Mouse (Mus musculus): ENCODE data around the gene Zfp988.
"Not testable (repeated sequence)": the region's sequence is repeated elsewhere in the genome, so short reads cannot be mapped to it uniquely, and the experiment has no call there.

GRCm38 (mm10) chr4:147350541-147350940, 45.1 kb downstream of the Zfp988 start:
- TF ChIP-seq POLR2A (IDR thresholded peaks at IDR 0.05; ENCODE audit: borderline replicate concordance, extremely low read depth, low read depth, low read length); CTCF (IDR thresholded peaks at IDR 0.05; ENCODE audit: insufficient read depth, low read length): not testable (repeated sequence)

Measured in lung, adult 2 months (tissue).